Mouse (Mus musculus) kidney, adult 2 months (tissue): ENCODE data around the gene Vwc2l.

Source experiments
- CTCF ChIP-seq: fragments of 200-500 bp; conservative IDR thresholded peaks from 2 replicates; pipeline ENCODE4 v1.5.1; 2011; ENCODE audit warnings: low read depth, mild to moderate bottlenecking, control low read depth, low read length, moderate library complexity, mixed read lengths; ENCODE audit not compliant: insufficient read depth, insufficient read length
- POLR2A ChIP-seq: fragments of 200-500 bp; IDR thresholded peaks from one replicate; pipeline ENCODE4 v1.6.1; 2011; ENCODE audit warnings: low read depth, low read length, control low read depth

DNA sequence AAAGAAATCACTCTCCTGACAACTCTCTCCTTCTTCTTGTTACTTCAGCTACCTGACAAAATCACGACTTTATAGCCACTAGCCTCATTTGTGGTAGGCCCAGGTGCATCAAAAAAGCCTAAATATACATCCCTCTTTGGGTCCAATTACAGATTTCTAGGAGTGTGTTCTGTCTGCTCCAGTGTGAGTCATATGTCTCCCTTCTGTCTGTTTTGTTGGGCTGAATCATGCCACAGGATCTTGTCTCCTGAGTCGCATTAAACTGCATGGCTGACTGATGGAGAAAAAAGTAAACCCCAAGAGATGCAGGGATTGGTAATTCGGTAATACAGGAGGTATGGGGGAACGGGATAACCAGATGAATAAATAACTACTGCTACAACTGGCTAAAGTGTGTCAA lies 69.6 kb downstream of the Vwc2l start:
- TF ChIP-seq CTCF: no peak
- no peak for TF ChIP-seq POLR2A
